Comparison of ENCODE assay signal across 14 mouse cellular contexts in genomic region chr7:28966181-28966580, GRCm38 (mm10).
"Had no signal": no experiment of that assay in that cellular context is flagged by ENCODE, and none has a peak within 500 bp of the region (broad histone marks: within the 10 kb centered on the region; RNA-seq: fewer than 3 reads in every experiment).

No protein-coding gene starts in this region.

- H3K27ac ChIP-seq: layer of hippocampus, adult 2 months; limb, embryonic 13.5 days; liver, embryonic 15.5 days; midbrain, embryonic 10.5 days; neural tube, embryonic 15.5 days had no signal

- H3K4me3 ChIP-seq: layer of hippocampus, adult 2 months; limb, embryonic 13.5 days; liver, embryonic 15.5 days; midbrain, embryonic 10.5 days; myocyte; neural tube, embryonic 15.5 days had no signal

- ATAC-seq: lung, postnatal 0 days had no signal

- H3K9ac ChIP-seq: limb, embryonic 13.5 days; liver, embryonic 15.5 days; neural tube, embryonic 15.5 days had no signal

- DNase-seq: kidney, postnatal 10 days; lung, adult 2 months; lung, postnatal 4 days; midbrain, embryonic 14.5 days; spleen, adult 18-20 months; thymus, postnatal 36 days had no signal

- H3K27me3 ChIP-seq: limb, embryonic 13.5 days; liver, embryonic 15.5 days; neural tube, embryonic 15.5 days had no signal

- H3K4me2 ChIP-seq: limb, embryonic 13.5 days; liver, embryonic 11.5 days; liver, embryonic 15.5 days; neural tube, embryonic 15.5 days had no signal

- H3K9me3 ChIP-seq: limb, embryonic 13.5 days; liver, embryonic 15.5 days; midbrain, embryonic 10.5 days; neural tube, embryonic 15.5 days had no signal
